Mouse (Mus musculus): ENCODE data around the gene Zfp217.

DNA sequence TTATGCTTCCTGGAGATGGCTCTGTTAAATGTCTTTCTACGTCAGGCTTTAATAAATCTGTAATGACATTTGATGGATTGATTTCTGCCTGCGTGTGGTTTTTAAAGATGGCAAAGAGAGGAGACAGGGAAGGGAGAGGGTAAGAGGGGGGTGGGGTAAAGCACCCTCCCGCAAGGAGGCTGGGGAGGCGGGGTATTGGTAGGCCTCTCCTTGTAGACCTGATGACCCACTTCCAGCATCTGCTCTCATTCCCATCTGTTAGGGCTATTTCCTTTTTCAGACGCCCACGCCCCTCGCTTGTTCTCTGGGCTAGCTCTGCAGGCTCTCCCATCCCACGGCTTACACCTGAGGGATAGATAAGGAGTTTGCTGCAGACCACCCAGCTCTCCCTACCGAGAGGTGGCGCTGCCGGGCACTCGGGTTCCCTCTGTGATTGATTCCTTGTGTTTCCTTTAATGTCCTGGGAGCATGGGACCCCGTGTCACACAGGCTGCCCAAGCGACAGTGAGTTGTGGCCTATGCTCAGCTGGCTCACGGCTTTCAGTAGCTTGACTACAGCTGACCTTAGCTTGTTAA, 69.4 kb downstream of the Zfp217 start:
- TF ChIP-seq POLR2A (IDR thresholded peaks at IDR 0.05; ENCODE audit: borderline replicate concordance, insufficient read depth, low read length) (no peak), CTCF (IDR thresholded peaks at IDR 0.05; ENCODE audit: borderline replicate concordance, insufficient read depth, low read depth, low read length) (no peak)
